Mouse (Mus musculus): ENCODE data around the gene Il18.

DNA sequence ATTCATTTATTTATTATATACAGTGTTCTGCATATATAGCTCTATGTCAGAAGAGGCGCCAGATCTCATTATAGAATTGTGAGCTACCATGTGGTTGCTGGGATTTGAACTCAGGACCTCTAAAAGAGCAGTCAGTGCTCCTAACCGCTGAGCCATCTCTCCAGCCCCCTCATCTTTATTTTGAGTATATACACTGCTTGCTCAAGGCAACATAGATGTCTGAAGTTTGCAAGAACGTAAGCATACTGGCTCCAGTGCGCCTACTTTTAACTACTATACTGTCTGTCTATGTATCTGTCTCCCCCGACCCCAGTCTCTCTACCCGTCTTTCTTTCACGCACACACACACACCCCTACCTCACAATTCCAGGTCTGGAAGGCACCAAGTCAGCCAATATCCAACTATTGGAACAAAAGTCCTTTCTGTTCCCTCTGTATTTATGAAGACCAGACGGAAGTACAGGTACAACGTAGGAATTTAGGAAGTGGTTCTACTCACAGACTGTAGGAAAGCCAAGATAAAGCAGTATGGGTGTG is 63.2 kb downstream of the Il18 start:
- TF ChIP-seq POLR2A (IDR thresholded peaks at IDR 0.05; ENCODE audit: low read depth, low read length) (no peak), CTCF (conservative IDR thresholded peaks at IDR 0.05; ENCODE audit: insufficient read depth, insufficient read length, low read depth, low read length) (no peak)

Measured in kidney, adult 2 months (tissue).